In genomic region chr7:113369620-113370340, GRCm38 (mm10) we compare ENCODE assay signal across 7 mouse cellular contexts. TPM values are rescaled to one million over a fixed set of nuclear protein-coding genes. Genes with fewer than 3 reads are reported as not detected.
DNase-seq lines count a peak whose midpoint lies in the region; ATAC-seq and TF ChIP-seq lines count a peak whose summit lies in the region.

No protein-coding gene starts in this region.

- H3K4me2 ChIP-seq in hindbrain, postnatal 0 days (ENCODE audit: low read depth, low read length): peak overlapping the region; percentile 83

- TF ChIP-seq CTCF in hindbrain, postnatal 0 days (IDR thresholded peaks at IDR 0.05; ENCODE audit: low read depth): peak; percentile 67

- H3K9ac ChIP-seq in hindbrain, postnatal 0 days (replicated peaks; ENCODE audit: low read length): peak overlapping the region; percentile 94

- H3K36me3 ChIP-seq in hindbrain, postnatal 0 days (ENCODE audit: insufficient read depth, low read length): no peaks in the 10 kb centered on the region

- ATAC-seq in hindbrain, postnatal 0 days: peak; percentile 73
- peak; percentile 64 for ATAC-seq in megakaryocyte-erythroid progenitor cell, adult 5-6 weeks (replicated peaks; ENCODE audit: low FRiP score, low TSS enrichment, poor library complexity, severe bottlenecking)

- peak overlapping the region; percentile 97 for H3K4me3 ChIP-seq in hindbrain, postnatal 0 days (ENCODE audit: low read length)

- H3K27ac ChIP-seq in hindbrain, postnatal 0 days: peak overlapping the region; percentile 94

- H3K9me3 ChIP-seq in hindbrain, postnatal 0 days (ENCODE audit: low read length): no peaks in the 10 kb centered on the region

- H3K27me3 ChIP-seq in hindbrain, postnatal 0 days (ENCODE audit: insufficient read depth, low read length): no peaks in the 10 kb centered on the region

- H3K4me1 ChIP-seq in hindbrain, postnatal 0 days (ENCODE audit: insufficient read depth, low read length): peaks cover 14% of the 10 kb centered on the region

- WGBS in hindbrain, postnatal 0 days: under 1% methylated on average over 44 of the region's 44 CpGs

- intact Hi-C loops in left cerebral cortex, postnatal 25 days (cut with DNase I): loop anchor here (5.0 kb wide), 1 partner anchor 148 kb away; no protein-coding TSS in a partner anchor

- DNase-seq in R1 (ENCODE audit: low read depth, low spot score): peak; percentile 83
- peak; percentile 67 to 68 for DNase-seq in cerebellum, postnatal 14 days
- DNase-seq in frontal cortex, postnatal 36 days (ENCODE audit: low spot score in 2 of 2): peak; percentile 79 to 81
- peak; percentile 78 for DNase-seq in hindbrain, postnatal 0 days (ENCODE audit: low spot score)
- peak; percentile 80 to 82 for DNase-seq in left cerebral cortex, postnatal 25 days (ENCODE audit: low spot score in 2 of 2)
- DNase-seq in skeletal muscle tissue, adult 2 months (ENCODE audit: low read depth, low spot score): peak; percentile 24

RNA-seq across cellular contexts. Expression of gene Btbd10, which starts 0.6 kb away (rescaled TPM):
- 49.0 and 52.9 TPM in 2 replicates for total RNA-seq in hindbrain, postnatal 0 days (2014; rRNA removed)
- 71.4 and 75.2 TPM in 2 replicates for polyA plus RNA-seq in hindbrain, postnatal 0 days (2015; fragmentation: Nextera tagmentation; extraction: Ambion mirVana)
- total RNA-seq in left cerebral cortex, postnatal 25 days (2021): 100 to 1,000 TPM in 1 of 2 experiments, 10 to 100 TPM in 1; 87.5 to 102 TPM
- 14.8 and 15.4 TPM in 2 replicates for total RNA-seq in megakaryocyte-erythroid progenitor cell, adult 5-6 weeks (2014; fragmentation: Nextera tagmentation)
- 15.8 and 23.2 TPM in 2 replicates for total RNA-seq in megakaryocyte-erythroid progenitor cell, adult 5-6 weeks (2017)

RNA-seq across cellular contexts. Expression of gene Pth, which starts 18.6 kb away (rescaled TPM):
- total RNA-seq in hindbrain, postnatal 0 days (2014; rRNA removed): not detected in 2 replicates
- not detected in 2 replicates for polyA plus RNA-seq in hindbrain, postnatal 0 days (2015; fragmentation: Nextera tagmentation; extraction: Ambion mirVana)
- total RNA-seq in left cerebral cortex, postnatal 25 days (2021): not detected
- total RNA-seq in megakaryocyte-erythroid progenitor cell, adult 5-6 weeks (2014; fragmentation: Nextera tagmentation): not detected in 2 replicates
- total RNA-seq in megakaryocyte-erythroid progenitor cell, adult 5-6 weeks (2017): not detected in 2 replicates

Comparison
In these comparisons a context has a peak if more than half of its experiments do, and no peak if none do; other contexts are left out.
1. Peak in every context shown above with its lines: DNase-seq, ATAC-seq, H3K4me3 ChIP-seq and H3K27ac ChIP-seq.
2. DNase-seq: peak in every context shown above with its lines; median percentile 83 in R1; 81 in left cerebral cortex, postnatal 25 days; 80 in frontal cortex, postnatal 36 days; 78 in hindbrain, postnatal 0 days; 68 in cerebellum, postnatal 14 days; 24 in skeletal muscle tissue, adult 2 months.